Mouse (Mus musculus) CH12F3 (cell line): Measurements from ENCODE around the gene Zfyve9.

ENCODE experiments used
- in situ Hi-C: fragments of 300-500 bp; cut with MboI; formaldehyde crosslinking; loops from 2 replicates; pipeline ENCODE4 v1.14.3; 2020; ENCODE audit warnings: low sequenced_read_pairs

Gene Zfyve9

DNA sequence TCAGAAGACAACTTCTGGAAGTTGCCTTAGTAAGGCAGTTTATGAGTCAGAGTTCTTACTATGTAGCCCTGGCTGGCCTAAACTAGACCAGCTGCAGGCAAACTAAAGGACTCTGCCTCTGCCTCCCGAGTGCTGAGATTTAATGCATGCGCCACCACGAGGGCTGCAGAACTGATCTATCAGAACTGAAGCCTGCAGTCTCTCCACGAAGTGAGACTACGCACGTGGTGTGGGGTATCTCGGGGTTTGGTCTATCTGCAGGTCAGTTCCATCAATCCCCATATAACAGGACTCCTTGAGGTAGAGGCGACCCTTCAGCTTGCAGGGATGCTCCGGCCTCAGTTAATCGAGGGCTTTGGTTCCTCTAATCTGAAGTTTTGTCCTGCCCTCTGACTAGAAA, 161.4 kb downstream of the Zfyve9 start:
- in situ Hi-C loops: no loop called here

DNA sequence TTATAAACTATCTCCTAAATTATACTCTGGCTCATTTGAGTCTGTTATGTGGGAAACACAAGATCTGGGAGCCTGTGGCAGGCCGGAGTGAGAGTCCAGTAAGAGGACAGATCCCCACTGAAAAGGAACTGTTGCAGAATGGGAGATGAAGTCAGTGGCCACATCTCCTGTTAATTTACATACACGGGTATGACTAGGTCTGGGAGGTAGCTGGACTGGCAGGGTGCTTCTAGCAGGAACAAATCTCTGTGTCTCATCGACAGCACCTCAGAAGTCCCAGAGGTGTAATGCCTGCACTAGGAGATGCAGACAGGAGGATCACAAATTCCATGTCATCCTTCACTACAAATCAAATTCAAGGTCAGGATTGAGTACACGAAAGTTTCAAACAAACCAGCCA, 162.0 kb downstream of the Zfyve9 start:
- in situ Hi-C loops: no loop called here

DNA sequence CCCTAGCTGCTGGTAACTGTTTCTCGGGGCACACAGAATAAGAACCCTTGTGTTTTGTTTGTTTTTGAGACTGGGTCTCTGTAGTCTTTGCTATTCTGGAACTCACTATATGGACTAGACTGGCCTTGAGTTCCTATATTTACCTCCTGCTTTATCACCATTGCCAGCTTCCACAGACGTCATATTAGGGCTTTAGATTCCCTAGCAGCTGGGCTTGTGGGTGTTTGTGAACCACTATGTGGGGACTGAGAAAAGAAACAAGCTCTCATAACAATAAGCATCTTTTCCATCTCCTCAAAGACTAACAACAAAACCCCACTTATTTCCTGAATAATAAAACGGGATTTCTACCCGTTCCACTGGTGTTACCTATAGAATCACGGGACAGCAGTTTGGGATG, 169.7 kb downstream of the Zfyve9 start:
- in situ Hi-C loops: no loop called here

DNA sequence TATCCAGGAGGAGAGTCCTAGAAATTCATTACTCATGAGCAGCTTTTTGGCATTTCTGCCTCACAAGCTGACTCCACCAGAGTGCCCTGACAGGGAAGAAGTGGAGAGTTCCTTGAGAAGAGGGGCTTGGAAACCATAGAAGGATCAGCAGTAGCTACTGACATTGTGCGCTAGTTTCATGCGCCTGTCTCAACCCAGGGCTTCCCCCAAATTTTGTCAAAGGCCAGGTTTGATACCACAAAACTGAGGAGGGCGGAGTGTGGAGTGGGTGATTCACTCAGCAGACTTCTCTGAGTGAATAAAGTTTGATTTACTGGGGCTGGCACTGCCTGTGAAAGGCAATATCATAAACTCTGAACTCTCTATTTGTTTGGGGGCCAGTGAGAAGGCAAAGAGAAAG, 171.9 kb downstream of the Zfyve9 start:
- in situ Hi-C loops: no loop called here

DNA sequence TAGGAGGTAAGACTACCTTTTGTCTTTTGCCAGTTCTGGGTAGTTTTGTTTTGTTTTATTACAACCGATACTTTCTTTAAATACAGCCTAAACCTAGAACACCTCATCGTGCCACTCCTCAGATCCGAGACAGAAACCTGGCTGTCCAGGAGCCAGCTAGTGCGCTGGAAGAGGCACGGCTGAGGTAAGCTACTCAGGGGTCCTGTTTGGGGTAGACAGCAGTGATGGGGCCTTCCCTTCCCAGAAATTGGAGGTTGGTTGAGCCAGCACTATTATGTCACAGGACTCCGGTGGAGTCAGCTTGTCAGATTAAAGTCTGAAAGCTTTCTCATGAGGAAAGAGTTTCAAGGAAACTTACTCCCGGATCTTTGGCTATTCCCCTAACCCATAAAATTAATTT, 178.7 kb downstream of the Zfyve9 start:
- in situ Hi-C loops: no loop called here

DNA sequence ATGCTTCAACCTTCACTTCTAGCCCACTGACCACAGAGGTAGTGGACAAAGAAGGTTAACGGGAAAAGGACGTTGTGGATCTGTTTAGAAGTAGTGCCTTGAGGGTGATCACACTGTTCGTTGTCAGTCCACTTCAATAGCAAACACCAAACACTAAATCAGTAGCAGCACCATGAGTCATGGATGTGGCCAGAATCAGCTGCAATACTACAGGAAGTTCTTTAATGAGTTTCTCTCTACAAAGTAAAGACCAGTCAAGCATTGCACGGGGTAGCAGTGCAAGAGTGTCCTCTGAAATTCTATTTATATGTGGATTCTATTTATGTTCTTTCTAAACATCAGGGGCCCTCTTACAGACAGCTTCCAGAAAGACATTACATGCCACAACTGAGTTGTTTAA, 182.3 kb downstream of the Zfyve9 start:
- in situ Hi-C loops: no loop called here

DNA sequence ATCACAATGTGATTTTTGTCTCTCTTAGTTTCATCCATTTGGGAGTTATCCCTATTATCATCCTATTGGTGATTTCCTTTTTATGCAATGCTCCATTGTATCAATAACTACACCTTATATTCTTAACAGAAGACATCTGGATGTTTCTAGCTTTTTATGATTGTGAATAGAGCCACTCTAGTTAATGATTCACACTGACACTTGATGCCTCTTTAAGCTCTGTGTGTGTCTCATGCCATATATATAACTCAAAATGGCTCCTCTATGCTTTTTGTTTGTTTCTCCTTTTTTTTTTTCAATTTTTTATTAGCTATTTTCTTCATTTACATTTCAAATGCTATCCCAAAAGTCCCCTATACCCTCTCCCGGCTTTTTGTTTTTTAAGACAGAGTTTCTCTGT, 184.8 kb downstream of the Zfyve9 start:
- in situ Hi-C loops: no loop called here

DNA sequence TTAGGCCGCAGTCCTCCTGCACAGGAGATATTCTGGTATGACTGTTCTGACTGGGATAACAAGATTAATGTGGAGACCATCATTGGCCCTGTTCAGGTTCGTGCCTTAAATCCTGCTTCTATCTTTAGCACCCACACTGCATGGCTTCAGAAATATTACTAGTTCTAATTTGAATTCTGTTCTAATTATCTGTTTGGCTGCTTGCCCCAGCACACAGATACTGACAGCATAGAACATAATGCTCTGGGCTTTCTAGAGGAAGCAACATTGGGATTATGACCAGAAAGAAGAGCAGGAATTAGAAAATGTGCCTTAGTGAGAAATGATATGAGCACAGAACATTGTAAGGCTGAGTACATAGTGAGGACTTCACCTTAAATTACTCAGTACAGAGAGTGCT, 187.2 kb downstream of the Zfyve9 start:
- in situ Hi-C loops: no loop called here
